Mouse (Mus musculus): ENCODE measurements around the gene Dennd4a. TPM values are rescaled to one million over a fixed set of nuclear protein-coding genes. Genes with fewer than 3 reads are reported as not detected.

Gene Dennd4a
- total and polyA plus RNA-seq, 3 experiments = 22.6 to 41.1 (median 37.1) TPM

GRCm38 (mm10) chr9:64794448-64795420 lies 16.4 kb upstream of the Dennd4a start (continued):
- no peak for TF ChIP-seq MEF2A (IDR thresholded peaks at IDR 0.05; ENCODE audit: borderline replicate concordance, low read depth, low read length)
- no peak for TF ChIP-seq IRF4 (IDR thresholded peaks at IDR 0.05; ENCODE audit: low read depth, low read length)
- no peak for TF ChIP-seq POLR2A (IDR thresholded peaks at IDR 0.05; ENCODE audit: low read depth, low read length)
- TF ChIP-seq CTCF (conservative IDR thresholded peaks at IDR 0.05 in 1 of 2, IDR thresholded peaks at IDR 0.05 in 1 of 2; ENCODE audit: low read depth in 2 of 2, low read length in 2 of 2) = peak in 1 of 2 experiments; percentile 61; a peak in 2 of 4 replicates
- TF ChIP-seq EP300 (IDR thresholded peaks at IDR 0.05; ENCODE audit: low read length) = no peak; the same call in 1 of the 2 replicates

GRCm38 (mm10) chr9:64795846-64796615 lies 15.1 kb upstream of the Dennd4a start:
- Histone ChIP-seq H3K79me2 (replicated peaks; ENCODE audit: control insufficient read depth, extremely low read depth, insufficient read depth, poor library complexity, severe bottlenecking) (no peaks in the 10 kb centered on the region), H3K27me3 (replicated peaks) (no peaks in the 10 kb centered on the region), H3K4me2 (ENCODE audit: insufficient read depth, low read depth, poor library complexity, severe bottlenecking) (no peak overlapping the region), H3K27ac (ENCODE audit: insufficient read depth, low read depth) (no peak overlapping the region), H3K4me3 (replicated peaks in 1 of 3; ENCODE audit: low read depth in 2 of 3, low read length in 2 of 3, poor library complexity in 1 of 3) (no peak overlapping the region), H3K4me1 (ENCODE audit: control insufficient read depth in 1 of 2, insufficient read depth in 2 of 2) (peaks cover 9 to 72% of the 10 kb centered on the region in 2 experiments; a peak in 3 of 4 replicates), H3K9ac (ENCODE audit: insufficient read depth, low read depth) (no peak overlapping the region), H3K36me3 (replicated peaks in 1 of 2; ENCODE audit: control insufficient read depth in 1 of 2, insufficient read depth in 1 of 2, low read length in 1 of 2) (no peaks in the 10 kb centered on the region), H3K9me3 (replicated peaks; ENCODE audit: low read length) (peaks cover 12% of the 10 kb centered on the region)
- in situ Hi-C loops (cut with MboI; ENCODE audit: low pct_ligation_motif_present, low pct_unique_long_range_greater_than_20kb, low sequenced_read_pairs) (no loop called here), dilution Hi-C loops (cut with MboI; ENCODE audit: extremely low pct_ligation_motif_present, extremely low pct_unique_long_range_greater_than_20kb, low sequenced_read_pairs) (no loop called here)
- no peak for TF ChIP-seq HCFC1 (IDR thresholded peaks at IDR 0.05; ENCODE audit: low read depth, low read length)
- peak; percentile 78 for TF ChIP-seq ZNF384 (IDR thresholded peaks at IDR 0.05; ENCODE audit: low read depth, low read length)
- no peak for DNase-seq (ENCODE audit: extremely low read depth)

- H3K27me3 ChIP-seq (replicated peaks) = no peaks in the 10 kb centered on the region
- H3K79me2 ChIP-seq (replicated peaks; ENCODE audit: control insufficient read depth, extremely low read depth, insufficient read depth, poor library complexity, severe bottlenecking) = no peaks in the 10 kb centered on the region
- H3K27ac ChIP-seq (ENCODE audit: insufficient read depth, low read depth) = peak overlapping the region; percentile 33; the same call in 1 of the 2 replicates
- H3K4me3 ChIP-seq (replicated peaks in 1 of 3; ENCODE audit: low read depth in 2 of 3, low read length in 2 of 3, poor library complexity in 1 of 3) = no peak overlapping the region
- no peak overlapping the region for H3K9ac ChIP-seq (ENCODE audit: insufficient read depth, low read depth)
- H3K4me1 ChIP-seq (ENCODE audit: control insufficient read depth in 1 of 2, insufficient read depth in 2 of 2) = peaks cover 9 to 63% of the 10 kb centered on the region in 2 experiments; a peak in 3 of 4 replicates
- dilution Hi-C loops (cut with MboI; ENCODE audit: extremely low pct_ligation_motif_present, extremely low pct_unique_long_range_greater_than_20kb, low sequenced_read_pairs) = no loop called here
- DNase-seq (ENCODE audit: extremely low read depth) = peak; percentile 93
- no peak overlapping the region; the same call in 1 of the 2 replicates for H3K4me2 ChIP-seq (ENCODE audit: insufficient read depth, low read depth, poor library complexity, severe bottlenecking)
- peaks cover 10% of the 10 kb centered on the region for H3K9me3 ChIP-seq (replicated peaks; ENCODE audit: low read length)
- in situ Hi-C loops (cut with MboI; ENCODE audit: low pct_ligation_motif_present, low pct_unique_long_range_greater_than_20kb, low sequenced_read_pairs) = no loop called here
- no peaks in the 10 kb centered on the region for H3K36me3 ChIP-seq (replicated peaks in 1 of 2; ENCODE audit: control insufficient read depth in 1 of 2, insufficient read depth in 1 of 2, low read length in 1 of 2)
- TF ChIP-seq JUN (IDR thresholded peaks at IDR 0.05; ENCODE audit: insufficient read depth, low read depth, low read length) (peak; percentile 57), USF1 (IDR thresholded peaks at IDR 0.05; ENCODE audit: low read depth, low read length) (no peak), ZNF384 (IDR thresholded peaks at IDR 0.05; ENCODE audit: low read depth, low read length) (no peak), MEF2A (IDR thresholded peaks at IDR 0.05; ENCODE audit: borderline replicate concordance, low read depth, low read length) (peak; percentile 93), E2F4 (IDR thresholded peaks at IDR 0.05; ENCODE audit: insufficient replicate concordance, low read depth, low read length) (no peak), JUND (conservative IDR thresholded peaks at IDR 0.05; ENCODE audit: low read depth, low read length) (peak; percentile 81), GABPA (IDR thresholded peaks at IDR 0.05; ENCODE audit: insufficient replicate concordance, low read depth, low read length) (no peak), EP300 (IDR thresholded peaks at IDR 0.05; ENCODE audit: low read length) (peak; percentile 96), USF2 (conservative IDR thresholded peaks at IDR 0.05; ENCODE audit: low read depth, low read length) (no peak), ETS1 (conservative IDR thresholded peaks at IDR 0.05; ENCODE audit: low read depth, low read length) (peak; percentile 93), SIN3A (IDR thresholded peaks at IDR 0.05; ENCODE audit: low read length) (peak; percentile 86), BHLHE40 (IDR thresholded peaks at IDR 0.05; ENCODE audit: low read depth, low read length) (peak; percentile 85), ZMIZ1 (IDR thresholded peaks at IDR 0.05; ENCODE audit: low read depth, low read length) (no peak), CHD2 (IDR thresholded peaks at IDR 0.05; ENCODE audit: low read length) (peak; percentile 71), MYC (IDR thresholded peaks at IDR 0.05; ENCODE audit: low read depth, low read length) (peak; percentile 80; the same call in 1 of the 2 replicates), ZKSCAN1 (IDR thresholded peaks at IDR 0.05; ENCODE audit: borderline replicate concordance, low read depth, low read length) (no peak), ZC3H11A (IDR thresholded peaks at IDR 0.05; ENCODE audit: low read depth, low read length) (no peak), MAFK (IDR thresholded peaks at IDR 0.05; ENCODE audit: insufficient replicate concordance, low read length) (peak; percentile 88), IRF4 (IDR thresholded peaks at IDR 0.05; ENCODE audit: low read depth, low read length) (peak; percentile 96), MXI1 (IDR thresholded peaks at IDR 0.05; ENCODE audit: low read depth, low read length) (peak; percentile 82; the same call in 1 of the 2 replicates), RCOR1 (conservative IDR thresholded peaks at IDR 0.05; ENCODE audit: low read depth, low read length) (peak; percentile 89), UBTF (IDR thresholded peaks at IDR 0.05; ENCODE audit: low read depth, low read length) (no peak), HCFC1 (IDR thresholded peaks at IDR 0.05; ENCODE audit: low read depth, low read length) (peak; percentile 18; the same call in 1 of the 2 replicates)
Observed at GRCm38 (mm10) chr9:64797392-64797791, 13.7 kb upstream of the Dennd4a start.

Measured in CH12.LX (cell line).